Mouse (Mus musculus) urinary bladder, postnatal 10 days (tissue): Measurements from ENCODE around the gene AF067061.
"Not testable (repeated sequence)": the region's sequence is repeated elsewhere in the genome, so short reads cannot be mapped to it uniquely, and the experiment has no call there.

Experiments used
- DNase-seq: peaks from one replicate; pipeline ENCODE4 v3.0.0; 2022; ENCODE audit warnings: low spot score

AF067061 gene

DNA sequence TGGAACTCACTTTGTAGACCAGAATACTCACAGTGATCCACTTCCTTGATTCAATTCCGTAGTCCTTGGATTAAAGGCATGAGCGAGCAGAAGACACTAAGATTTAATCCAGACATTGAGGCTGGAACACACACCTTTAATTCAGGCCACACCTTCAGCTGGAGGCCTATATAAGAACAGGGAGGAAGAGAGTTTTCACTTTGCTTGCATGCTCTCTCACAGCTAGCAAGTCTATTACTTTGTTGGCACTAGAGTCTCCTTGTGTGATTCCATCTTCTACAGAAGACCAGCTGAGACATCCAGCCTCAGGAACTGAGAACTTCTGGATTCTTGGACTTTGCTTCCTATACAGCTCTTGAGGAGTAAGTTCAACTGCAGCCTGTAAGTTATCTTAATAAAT, at the start of gene AF067061:
AF067061 (plus strand) TSS at position 245 of the 400 bp plus-strand sequence.
- DNase-seq: not testable (repeated sequence)

DNA sequence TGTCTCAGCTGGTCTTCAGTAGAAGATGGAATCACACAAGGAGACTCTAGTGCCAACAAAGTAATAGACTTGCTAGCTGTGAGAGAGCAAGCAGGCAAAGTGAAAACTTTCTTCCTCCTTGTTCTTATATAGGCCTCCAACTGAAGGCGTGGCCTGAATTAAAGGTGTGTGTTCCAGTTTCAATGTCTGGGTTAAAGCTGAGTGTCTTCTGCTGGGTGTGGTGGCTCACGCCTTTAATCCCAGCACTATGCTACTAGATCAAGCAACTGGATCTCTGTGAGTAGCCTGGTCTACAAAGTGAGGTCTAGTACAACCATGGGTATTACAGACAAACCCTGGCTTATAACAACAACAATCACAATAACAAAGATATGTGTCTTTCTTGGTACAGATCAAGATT, 47.1 kb upstream of the AF067061 start, which contains the start of gene Gm21762:
Gm21762 (minus strand) TSS at position 101 of the 400 bp plus-strand sequence.
- not testable (repeated sequence) for DNase-seq

DNA sequence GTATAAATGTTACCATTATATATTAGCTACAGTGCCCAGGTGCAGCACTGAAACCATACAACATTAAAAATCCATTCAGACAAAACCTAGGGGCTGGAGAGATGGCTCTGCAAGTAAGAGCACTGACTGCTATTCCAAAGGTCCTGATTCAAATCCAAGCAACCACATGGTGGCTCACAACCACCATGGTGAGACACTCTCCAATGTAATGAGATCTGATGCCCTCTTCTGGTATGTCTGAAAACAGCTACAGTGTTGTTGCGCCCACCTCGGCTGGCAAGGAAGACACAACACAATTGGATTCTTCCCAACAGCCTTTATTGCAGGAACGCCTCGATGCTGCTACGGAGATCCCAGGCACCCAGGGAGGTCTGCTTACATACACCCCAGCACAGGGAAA, 42.0 kb upstream of the AF067061 start:
- DNase-seq: not testable (repeated sequence)

DNA sequence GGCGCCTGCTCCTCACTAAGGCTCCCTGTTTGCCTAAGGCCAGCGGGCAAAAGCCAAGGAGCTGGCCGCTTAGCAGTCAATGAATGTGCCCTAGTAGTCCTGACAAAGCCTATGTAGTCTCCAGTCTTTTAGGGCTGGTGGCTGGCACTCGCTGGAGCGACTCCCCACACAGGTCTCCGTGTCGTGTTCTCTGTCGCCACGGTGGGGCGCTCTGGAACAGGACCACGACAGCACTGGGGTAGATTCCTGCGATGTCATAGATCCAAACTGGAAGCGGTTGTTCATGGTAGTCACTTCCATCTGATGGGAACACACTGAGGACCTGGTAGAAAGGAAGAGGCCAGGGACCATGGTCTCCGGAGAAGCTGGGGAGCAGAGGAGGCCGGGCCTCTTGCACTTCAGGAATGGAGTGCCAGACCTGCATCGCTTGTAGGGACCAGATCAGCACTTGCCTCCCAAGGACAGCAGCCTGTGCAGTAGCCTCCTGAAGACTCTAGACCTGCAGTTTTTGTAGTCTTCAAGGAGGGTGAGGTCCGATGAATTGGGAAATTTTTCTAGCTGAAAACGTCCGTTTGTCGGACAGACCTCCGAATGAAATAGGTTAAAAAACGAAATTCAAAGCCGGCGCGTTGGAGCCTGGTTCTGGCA, 39.8 kb upstream of the AF067061 start:
- DNase-seq: not testable (repeated sequence)

DNA sequence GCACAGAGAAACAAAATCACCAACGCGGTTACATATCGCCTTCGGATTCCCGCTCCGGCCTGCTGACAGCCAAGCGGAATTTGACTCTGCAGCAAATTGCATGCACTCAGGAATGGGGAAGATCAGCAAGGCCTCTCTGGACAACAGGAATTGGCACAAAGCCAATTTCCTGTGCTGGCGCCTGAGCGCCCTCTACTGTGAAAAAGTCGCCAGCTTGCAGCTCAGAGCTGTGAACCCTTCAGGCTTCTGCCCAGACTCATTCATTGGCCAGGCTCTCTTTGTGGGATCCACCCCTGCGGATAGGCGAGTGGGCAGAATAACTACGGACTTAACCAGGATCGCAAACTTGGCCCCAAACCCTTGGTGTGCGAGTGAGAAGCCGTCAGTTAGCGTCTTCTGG, 31.1 kb upstream of the AF067061 start:
- DNase-seq: not testable (repeated sequence)

DNA sequence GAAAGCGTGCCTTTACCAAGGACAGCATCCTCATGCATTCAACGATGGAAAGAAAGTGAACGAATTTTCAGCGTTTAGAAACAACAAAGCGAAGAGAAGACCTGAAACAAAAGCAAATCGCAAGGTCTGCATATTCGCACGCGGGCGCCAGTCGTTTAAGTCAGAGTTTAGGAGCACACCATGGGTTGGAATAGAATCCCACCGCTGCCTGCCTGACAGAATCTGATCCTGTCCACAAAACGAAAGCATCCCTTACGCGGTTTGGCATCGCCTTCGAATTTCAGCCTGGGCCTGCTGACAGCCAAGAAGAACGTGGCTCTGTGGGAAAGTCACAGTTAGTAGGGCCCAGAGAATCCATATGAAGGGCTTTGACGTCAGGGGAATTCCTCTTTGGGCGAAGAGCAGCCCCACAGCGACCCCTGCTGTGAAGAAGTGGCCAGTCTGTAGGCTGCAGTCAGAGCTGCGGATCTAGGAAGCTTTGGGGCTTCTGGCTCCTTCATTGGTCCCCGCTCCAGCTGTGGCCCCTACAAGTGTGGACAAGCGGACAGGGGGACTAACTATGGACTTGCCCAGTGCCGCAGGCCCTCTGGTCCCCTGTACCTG, 30.4 kb upstream of the AF067061 start:
- DNase-seq: not testable (repeated sequence)

DNA sequence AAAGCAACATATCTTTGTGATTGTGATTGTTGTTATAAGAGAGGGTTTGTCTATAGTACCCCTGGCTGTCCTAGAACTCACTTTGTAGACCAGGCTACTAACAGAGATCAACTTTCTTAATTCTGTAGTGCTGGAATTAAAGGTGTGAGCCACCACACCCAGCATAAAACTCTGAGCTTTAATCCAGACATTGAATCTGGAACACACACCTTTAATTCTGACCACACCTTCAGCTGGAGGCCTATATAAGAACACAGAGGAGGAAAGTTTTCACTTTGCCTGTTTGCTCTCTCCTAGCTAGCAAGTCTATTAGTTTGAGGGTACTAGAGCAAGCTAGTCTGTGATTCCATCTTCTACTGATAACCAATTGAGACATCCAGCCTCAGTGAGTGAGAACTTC, 24.1 kb upstream of the AF067061 start, which contains the start of gene Gm21731:
Gm21731 (plus strand) TSS at position 301 of the 400 bp plus-strand sequence.
- not testable (repeated sequence) for DNase-seq

DNA sequence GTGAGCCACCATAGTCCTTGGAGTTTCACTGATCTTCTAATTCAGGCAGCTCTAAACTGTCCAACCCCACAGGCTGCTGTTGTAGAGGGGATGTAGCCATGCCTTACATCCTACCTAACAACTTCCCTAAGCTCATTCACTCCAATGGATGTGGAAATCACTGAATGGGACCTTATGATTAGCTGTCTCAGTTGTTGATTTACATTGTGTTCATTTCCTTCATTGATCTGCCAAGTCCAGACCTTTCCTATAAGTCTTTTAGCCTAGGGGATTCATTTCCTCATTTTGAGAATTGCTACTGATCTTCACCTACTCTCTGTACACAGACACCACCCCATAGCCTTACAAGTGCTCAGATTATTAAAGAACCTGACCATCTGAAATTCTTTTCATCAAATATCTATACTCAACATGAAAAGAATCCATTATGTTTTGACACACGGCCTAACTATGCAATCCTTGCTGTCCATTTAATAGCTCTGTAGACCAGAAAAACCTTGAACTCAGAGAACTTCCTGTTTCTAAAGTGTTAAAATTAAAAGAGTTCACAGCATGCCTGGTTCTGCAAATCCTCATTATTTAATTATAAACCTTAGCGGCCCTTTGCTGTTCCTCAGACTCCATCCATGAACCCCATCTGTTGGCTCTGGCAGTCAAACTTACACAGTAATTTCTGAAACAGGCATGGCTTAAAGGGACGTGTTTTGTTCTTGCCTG, 11.5 kb upstream of the AF067061 start:
- not testable (repeated sequence) for DNase-seq

DNA sequence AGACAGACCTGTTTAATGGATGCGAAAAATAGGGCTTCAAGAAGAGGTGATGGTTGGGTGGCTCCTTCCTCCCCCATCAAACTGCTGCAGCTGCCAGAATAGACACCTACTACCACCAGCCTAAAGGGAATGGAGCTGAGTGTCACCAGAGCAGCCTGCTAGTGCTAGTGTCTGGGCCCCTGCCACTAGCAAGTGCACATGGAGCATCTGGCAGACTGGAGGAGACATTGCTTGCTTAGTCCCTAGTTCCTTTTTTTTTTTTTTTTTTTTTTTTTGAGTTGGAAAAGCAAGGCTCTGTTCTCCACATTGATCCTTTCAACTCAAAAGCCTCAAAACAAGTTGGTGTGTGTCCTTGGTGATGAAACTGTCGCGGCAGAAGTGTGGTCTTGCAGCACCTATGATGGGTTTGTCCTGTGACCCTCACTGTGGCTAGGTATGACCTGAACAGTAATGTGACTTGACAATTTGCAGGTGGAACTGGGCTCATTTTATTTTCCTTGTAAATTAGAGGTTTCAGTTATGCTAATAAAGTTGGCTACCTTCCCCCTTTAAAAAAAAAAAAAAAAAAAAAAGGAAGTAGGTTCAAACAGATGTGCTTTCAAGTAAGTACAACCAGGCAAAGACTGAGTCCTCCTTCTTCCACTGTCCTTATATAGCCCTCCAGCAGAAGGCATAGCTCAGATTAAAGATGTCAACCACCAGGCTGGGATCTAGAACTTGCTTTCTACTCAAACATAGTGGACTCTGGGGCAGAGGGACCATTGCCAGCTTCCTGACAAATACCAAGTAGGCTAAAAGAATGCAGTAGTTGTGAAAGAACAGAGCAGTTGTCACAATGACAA, 3.9 kb upstream of the AF067061 start:
- not testable (repeated sequence) for DNase-seq

DNA sequence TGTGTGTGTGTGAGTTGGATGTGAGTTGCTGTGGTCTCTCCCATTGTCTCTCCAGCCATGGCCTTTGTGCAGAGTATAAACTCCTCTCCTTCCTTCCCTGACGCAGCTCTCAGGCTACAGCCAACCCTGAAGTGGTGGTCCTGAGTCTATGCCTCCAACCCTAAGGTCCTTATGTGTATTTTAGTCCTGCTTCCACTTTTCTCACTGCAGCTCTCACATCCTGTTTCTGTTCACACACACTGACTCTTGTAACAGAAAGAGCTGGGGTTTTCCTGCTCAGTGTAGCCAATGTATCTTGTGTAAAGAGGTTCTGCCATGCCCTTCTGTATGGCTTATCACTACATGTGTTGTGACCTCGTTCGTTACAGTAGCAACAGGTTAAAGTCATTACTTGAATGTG, 3.2 kb upstream of the AF067061 start:
- DNase-seq: not testable (repeated sequence)

DNA sequence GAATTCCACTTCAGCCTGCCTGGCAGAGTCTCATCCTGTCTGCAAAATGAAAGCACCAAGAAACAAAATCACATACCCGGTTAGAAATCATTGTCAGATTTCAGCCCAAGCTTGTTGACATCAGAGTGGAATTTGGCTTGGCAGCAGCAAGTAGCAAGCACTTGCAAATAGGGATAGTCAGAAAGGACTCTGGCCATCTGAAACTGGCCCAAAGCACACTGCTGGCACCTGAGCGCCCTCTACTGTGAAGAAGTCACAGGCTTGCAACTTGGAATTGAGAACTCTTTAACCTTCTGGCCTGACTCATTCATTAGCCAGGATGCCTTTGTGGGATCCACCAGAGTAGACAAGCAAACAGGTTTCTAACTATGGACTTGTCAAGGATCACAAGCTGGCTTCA, 14.9 kb downstream of the AF067061 start:
- not testable (repeated sequence) for DNase-seq

DNA sequence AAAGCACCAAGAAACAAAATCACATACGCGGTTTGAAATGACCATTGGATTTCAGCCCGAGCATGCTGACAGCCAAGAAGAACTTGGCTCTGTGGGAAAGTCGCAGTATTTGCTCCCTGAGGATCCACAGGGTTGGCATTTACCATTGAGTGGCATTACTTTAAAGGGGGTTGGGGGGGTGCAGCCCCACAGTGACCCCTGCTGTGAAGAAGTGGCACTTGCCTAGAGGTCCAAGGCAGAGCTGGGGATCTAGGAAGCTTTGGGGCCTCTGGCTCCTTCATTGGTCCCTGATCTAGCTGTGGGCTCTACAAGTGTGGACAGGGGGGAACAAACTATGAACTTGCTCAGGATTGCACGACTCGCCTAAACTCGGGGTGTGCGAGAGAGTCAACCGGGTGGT, 15.9 kb downstream of the AF067061 start:
- DNase-seq: no peak

DNA sequence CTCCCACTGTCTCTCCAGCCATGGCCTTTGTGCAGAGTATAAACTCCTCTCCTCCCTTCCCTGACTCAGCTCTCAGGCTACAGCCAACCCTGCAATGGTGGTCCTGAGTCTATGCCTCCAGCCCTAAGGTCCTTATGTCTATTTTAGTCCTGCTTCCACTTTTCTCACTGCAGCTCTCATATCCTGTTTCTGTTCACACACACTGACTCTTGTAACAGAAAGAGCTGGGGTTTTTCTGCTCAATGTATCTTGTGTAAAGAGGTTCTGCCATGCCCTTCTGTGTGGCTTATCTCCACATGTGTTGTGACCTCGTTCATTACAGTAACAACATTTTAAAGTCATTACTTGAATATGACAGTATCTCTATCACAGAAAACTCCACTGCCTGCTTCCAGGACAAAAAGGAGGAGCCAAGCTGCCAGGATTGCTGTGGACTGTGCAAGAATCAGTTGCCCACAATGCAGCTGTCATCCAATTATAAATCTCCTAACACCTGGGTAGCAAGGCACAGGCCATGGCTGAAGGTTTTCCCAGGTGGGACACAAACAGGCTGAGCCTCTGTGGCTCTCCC, 36.5 kb downstream of the AF067061 start:
- DNase-seq: no peak

DNA sequence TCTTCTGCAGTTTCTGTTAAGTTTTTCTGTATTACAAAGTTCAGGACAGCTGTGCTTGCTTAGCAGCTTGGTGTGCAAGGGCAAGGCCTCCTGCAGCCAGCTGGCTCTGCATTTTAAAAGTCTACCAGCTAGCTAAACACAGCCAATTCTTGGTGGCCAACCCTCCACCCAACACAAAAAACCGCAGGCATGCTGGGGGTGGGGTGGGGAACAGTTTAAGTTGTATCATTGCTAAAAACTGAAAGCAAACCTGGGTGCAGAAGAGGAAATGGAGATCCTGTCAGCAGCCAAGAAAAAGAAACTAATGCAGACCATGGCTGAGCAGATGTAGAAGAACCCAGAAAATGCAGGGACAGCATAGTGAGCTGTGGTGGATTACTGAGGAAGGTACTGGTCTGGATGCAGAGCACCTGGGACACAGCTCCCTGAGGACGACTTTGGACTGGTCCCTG, 37.1 kb downstream of the AF067061 start, which contains the start of gene BC147527:
BC147527 (plus strand) TSS at position 402 of the 452 bp plus-strand sequence.
- DNase-seq: no peak

DNA sequence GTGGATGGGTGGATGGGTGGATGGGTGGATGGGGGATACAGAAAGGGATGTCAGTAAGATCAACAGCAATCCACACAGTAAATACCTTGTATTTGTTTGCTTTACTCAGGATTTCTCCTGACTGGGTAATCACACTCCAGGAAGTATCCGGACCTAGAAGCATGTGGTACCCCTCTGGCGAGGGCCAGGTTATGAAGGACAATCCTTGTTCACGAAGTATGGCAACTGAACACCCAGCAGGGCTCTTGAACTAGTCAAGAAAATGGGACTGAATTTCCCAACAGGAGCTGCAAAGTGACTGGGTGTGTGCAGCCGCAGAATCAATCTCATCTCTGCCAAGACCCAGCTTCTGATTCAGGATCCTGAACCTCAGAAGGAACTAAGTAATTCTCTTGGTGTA, 37.9 kb downstream of the AF067061 start:
- no peak for DNase-seq

DNA sequence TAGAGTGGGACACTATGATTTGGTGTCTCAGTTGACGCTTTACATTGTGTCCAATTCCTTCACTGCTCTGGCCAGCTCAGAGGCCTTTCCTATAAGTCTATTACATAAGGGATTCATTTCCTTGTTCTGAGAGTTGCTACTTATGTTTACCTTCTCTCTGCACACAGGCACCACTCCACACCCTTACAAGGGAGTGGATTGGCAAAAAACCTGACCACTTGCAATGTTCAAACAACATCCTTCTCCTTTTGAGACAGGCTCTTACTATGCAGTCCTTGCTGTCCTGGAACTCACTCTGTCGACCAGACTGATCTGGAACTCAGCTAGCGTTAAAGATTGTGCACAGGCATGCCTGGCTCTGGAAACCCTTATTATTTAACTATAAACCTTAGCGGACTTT, 47.8 kb downstream of the AF067061 start:
- no peak for DNase-seq

DNA sequence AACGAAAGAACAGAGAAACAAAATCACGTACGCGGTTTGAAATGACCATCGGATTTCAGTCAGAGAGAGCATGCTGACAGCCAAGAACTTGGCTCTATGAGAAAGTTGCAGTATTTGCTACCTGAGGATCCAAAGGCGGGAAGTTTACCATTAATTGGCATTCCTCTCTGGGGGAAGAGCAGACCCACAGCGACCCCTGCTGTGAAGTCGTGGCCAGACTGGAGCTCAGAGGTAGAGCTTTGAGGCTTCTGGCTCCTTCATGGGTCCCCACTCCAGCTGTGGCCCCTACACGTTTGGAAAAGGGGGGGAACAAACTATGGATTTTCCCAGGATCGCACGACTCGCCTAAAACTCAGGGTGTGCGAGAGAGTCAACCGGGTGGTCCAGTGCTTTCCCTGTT, 50.7 kb downstream of the AF067061 start:
- DNase-seq: no peak
